Mouse (Mus musculus) neural tube, embryonic 12.5 days (tissue): ENCODE results near the gene Gpr137. TPM values are rescaled to one million over a fixed set of nuclear protein-coding genes. Genes with fewer than 3 reads are reported as not detected.
A peak's percentile ranks its signal among the peaks of the same experiment; 100 is the strongest.
"Not testable (repeated sequence)": the region's sequence is repeated elsewhere in the genome, so short reads cannot be mapped to it uniquely, and the experiment has no call there.

Source experiments
- ATAC-seq: fragments of 200-750 bp; cut with Nextera tagmentation; 2 replicates; pipeline ENCODE4 v1.8.0; 2017; ENCODE audit warnings: low read depth, mild to moderate bottlenecking, moderate TSS enrichment, moderate library complexity; ENCODE audit not compliant: low FRiP score
- H3K27ac ChIP-seq: fragments of 300-500 bp; sonication (generic); 2 replicates; pipeline ENCODE4 v1.5.1; 2016
- H3K27me3 ChIP-seq: fragments of 300-500 bp; sonication (generic); replicated peaks from 2 replicates; pipeline ENCODE4 v1.6.1; 2016; ENCODE audit warnings: mild to moderate bottlenecking
- H3K36me3 ChIP-seq: fragments of 300-500 bp; sonication (generic); 2 replicates; pipeline ENCODE4 v1.6.1; 2016; ENCODE audit warnings: mild to moderate bottlenecking
- H3K4me1 ChIP-seq: fragments of 300-500 bp; sonication (generic); 2 replicates; pipeline ENCODE4 v1.6.1; 2016
- H3K4me2 ChIP-seq: fragments of 300-500 bp; sonication (generic); replicated peaks from 2 replicates; pipeline ENCODE4 v1.6.1; 2016; ENCODE audit warnings: mild to moderate bottlenecking
- H3K4me3 ChIP-seq: fragments of 300-500 bp; sonication (generic); 2 replicates; pipeline ENCODE4 v1.5.1; 2016
- H3K9ac ChIP-seq: fragments of 300-500 bp; sonication (generic); 2 replicates; pipeline ENCODE4 v1.6.1; 2016; ENCODE audit warnings: mild to moderate bottlenecking
- H3K9me3 ChIP-seq: fragments of 300-500 bp; sonication (generic); 2 replicates; pipeline ENCODE4 v1.6.1; 2016; ENCODE audit warnings: mild to moderate bottlenecking
- whole genome bisulfite sequencing: fragments of 180-500 bp; shearing (Covaris S2); methylation state at CpG from one replicate; pipeline ENCODE4 v1.1.7; 2016; 5-methylcytosine and 5-hydroxymethylcytosine counted together
- polyA plus RNA-seq: library from polyadenylated mRNA; unstranded; fragments of >200 nt; fragmentation: Nextera tagmentation; extraction: Ambion mirVana; gene quantifications from 2 replicates; pipeline ENCODE4 v1.2.1, GENCODE M21; 2016

Gpr137 gene
- polyA plus RNA-seq, 1 experiment from 2014 or later = 43.9 TPM

DNA sequence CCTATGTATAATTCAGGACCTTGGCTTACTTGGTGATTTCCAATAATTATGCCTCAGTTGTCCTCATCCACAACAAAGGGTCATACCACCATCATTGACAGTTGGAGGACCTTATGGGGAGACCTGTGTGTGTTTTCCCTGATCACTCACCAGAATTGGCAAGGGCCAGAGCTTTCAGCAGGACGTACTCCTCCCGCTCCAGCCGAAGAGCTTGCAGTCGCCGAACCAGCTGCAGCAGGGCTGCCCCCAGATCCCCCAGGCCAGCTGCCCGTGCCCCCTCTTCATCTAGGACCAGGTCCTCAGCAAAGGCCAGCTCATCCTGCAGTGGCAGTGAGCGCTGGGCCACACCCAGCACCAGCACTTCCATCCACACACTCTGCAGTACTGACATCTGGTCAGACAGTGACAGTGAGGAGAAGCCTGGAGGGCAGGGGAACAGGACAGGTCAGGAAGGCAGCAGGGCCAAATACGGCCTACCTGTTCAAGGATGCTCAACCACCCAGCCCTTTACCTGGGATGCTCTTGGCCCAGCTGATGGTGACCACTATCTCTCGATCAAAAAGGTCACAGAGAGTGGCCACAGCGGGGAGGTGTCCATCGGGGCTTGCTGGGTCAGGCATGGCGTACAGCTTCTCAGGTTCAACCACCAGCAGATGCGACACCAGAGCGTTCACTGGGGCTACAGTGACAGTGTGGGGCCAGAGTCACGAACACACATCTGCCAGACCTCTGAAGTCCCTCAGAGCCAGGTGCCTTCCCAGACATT lies 29.9 kb downstream of the Gpr137 start:
- 93% methylated on average over 15 of the region's 15 CpGs for WGBS
- H3K27me3 ChIP-seq = no peaks in the 10 kb centered on the region
- H3K4me3 ChIP-seq = no peak overlapping the region
- no peak overlapping the region for H3K27ac ChIP-seq
- no peak overlapping the region for H3K9ac ChIP-seq
- no peak for ATAC-seq
- peaks cover 33% of the 10 kb centered on the region for H3K36me3 ChIP-seq
- H3K9me3 ChIP-seq = no peaks in the 10 kb centered on the region
- no peak overlapping the region for H3K4me2 ChIP-seq
- peaks cover 29% of the 10 kb centered on the region for H3K4me1 ChIP-seq

DNA sequence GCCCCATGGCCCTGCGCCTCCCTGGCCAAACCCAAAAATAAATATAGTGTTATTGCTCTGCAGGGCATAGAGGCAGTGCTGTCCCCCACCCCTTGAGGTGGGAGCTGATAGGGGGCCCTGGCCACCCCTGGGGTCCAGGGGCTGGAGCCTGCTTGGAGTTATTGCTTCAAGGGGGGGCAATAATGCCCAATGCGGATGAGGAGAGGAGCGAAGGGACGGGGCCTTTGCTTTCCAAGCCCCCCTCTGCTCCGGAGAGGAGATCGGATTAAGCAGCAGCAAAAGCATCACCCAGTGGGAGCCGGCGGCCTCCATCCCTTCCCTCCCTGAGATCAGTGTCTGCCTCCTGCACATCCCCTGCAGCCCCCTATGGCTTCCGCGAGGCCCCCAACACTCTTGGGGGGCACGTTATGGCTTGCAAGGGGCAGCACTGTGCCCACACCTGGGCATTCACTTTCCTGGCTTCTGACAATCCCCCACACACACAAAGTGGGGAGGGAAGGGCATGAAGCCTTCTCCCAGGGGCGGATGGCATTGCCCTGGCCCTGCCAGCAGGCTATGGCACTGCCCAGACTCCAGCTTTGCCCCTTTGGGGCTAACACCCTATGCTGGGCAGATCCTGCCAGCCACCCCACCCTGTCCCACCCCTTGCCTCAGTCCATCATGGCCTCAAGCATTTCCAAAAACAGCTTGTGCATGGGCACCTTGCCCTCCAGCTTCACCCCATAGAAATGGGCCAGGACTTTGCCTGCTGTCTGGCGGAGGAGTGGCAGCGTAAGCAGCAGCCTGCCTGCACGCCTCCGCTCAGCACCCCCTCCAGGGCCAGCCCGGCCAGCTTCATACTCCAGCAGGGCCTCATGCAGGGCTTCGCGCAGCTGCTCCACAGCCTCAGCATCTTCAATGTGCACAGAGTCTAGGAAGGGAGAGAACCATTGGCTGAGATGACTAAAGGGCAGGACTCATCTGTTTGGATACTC lies 30.9 kb downstream of the Gpr137 start:
- H3K4me3 ChIP-seq = peak overlapping the region; percentile 13; the same call in 1 of the 2 replicates
- H3K9ac ChIP-seq = no peak overlapping the region
- ATAC-seq = no peak
- no peaks in the 10 kb centered on the region for H3K27me3 ChIP-seq
- H3K4me1 ChIP-seq = peaks cover 30% of the 10 kb centered on the region
- peaks cover 41% of the 10 kb centered on the region for H3K36me3 ChIP-seq
- H3K9me3 ChIP-seq = no peaks in the 10 kb centered on the region
- 87% methylated on average over 19 of the region's 19 CpGs for WGBS
- peak overlapping the region; percentile 88 for H3K4me2 ChIP-seq
- H3K27ac ChIP-seq = no peak overlapping the region

DNA sequence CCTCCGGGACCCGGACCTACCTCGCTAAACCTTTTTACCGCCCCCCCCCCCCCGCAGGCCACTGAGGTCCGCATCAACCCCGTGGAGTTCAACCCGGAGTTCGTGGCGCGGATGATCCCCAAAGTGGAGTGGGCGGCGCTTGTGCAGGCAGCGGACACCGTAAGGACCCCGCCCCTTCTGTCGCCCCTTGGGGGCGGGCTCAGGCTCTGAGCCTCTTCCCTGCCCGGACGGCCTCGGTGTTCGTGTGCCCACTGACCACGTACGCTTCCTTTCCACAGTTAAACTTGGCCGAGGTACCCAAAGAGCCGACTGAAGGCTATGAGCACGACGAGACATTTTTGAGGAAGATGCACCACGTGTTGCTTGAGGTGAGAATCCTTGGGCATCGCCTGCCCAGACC lies 32.0 kb downstream of the Gpr137 start:
- H3K27me3 ChIP-seq, ATAC-seq, H3K9me3 ChIP-seq: not testable (repeated sequence)
- Histone ChIP-seq H3K4me1 (peaks cover 30% of the 10 kb centered on the region), H3K27ac (peak overlapping the region; percentile 93; the same call in 1 of the 2 replicates), H3K4me3 (peak overlapping the region; percentile 62), H3K36me3 (peaks cover 49% of the 10 kb centered on the region), H3K9ac (peak overlapping the region; percentile 75), H3K4me2 (peak overlapping the region; percentile 88)
- under 1% methylated on average over 30 of the region's 30 CpGs for WGBS

DNA sequence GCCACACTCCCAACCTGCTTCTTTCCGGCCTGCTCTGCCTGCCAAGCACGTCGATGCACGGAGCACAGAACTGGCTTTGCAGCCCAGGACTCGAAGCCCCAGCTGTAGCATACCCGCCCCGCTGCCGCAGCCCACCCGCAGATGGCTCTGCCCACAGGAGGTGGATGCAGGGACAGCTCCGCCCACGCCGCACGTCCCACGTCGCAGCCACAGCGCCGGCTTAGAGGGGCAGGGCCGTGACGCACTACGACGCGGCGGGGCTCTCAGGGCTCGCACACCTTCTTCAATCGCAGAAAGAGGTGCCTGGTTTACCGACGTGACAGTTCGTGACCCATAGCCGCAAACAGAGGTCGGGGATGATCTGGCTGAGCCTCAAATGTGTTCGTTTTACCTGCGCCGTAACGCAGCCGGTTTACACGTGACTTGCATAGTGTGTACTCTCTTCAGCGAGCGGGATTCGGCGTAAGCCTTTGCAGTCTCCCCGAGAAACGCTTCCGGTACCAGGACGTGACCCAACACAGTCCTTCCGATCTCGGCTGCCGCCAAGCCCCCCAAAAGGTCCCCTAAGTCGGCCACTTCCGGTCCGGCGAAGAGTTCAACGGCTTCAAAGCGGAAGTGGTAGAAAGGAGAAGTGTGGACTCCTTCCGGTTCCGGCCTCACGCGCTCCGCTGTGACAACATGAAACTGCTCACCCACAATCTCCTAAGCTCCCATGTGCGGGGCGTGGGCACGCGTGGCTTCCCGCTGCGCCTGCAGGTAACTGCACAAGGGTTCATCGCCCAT lies 32.6 kb downstream of the Gpr137 start, which contains the start of the genes Trmt112 and Prdx5:
Trmt112 (plus strand) TSS at position 192 of the 783 bp plus-strand sequence.
Prdx5 (minus strand) TSS at position 600 of the 783 bp plus-strand sequence.
- peak within 1 kb of the TSS; percentile 93 for H3K27ac ChIP-seq
- H3K4me3 ChIP-seq = peak within 1 kb of the TSS; percentile 62
- H3K9me3 ChIP-seq = no peaks in the 10 kb centered on the region
- no peaks in the 10 kb centered on the region for H3K27me3 ChIP-seq
- peaks cover 30% of the 10 kb centered on the region for H3K4me1 ChIP-seq
- peak within 1 kb of the TSS; percentile 75 for H3K9ac ChIP-seq
- WGBS = under 1% methylated on average over 65 of the region's 65 CpGs
- H3K4me2 ChIP-seq = peak within 1 kb of the TSS; percentile 88
- ATAC-seq = peak; percentile 93
- peaks cover 54% of the 10 kb centered on the region for H3K36me3 ChIP-seq

DNA sequence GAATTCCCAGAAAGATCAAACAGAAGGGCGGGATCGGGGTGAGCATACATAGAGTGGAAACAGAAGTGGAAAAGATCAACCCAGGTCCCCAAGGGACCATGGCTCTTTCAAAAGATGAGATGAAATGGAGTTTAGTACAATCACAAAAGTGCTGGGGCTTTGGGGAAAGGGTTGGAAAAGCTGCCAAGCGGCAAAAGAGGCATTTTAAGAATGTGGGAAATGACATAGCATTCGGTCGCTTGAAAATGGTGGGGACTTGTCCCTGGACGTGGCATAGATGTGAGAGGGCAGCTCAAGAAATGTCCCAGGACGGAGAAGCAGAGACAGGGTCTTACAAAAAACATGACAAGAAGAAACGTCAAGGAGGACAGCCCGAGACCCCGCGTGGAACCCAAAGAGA lies 33.3 kb downstream of the Gpr137 start:
- H3K9ac ChIP-seq = peak overlapping the region; percentile 75
- H3K4me2 ChIP-seq = peak overlapping the region; percentile 88
- ATAC-seq = no peak
- WGBS = 13% methylated on average over 11 of the region's 11 CpGs
- H3K9me3 ChIP-seq = no peaks in the 10 kb centered on the region
- peak overlapping the region; percentile 62 for H3K4me3 ChIP-seq
- peaks cover 52% of the 10 kb centered on the region for H3K36me3 ChIP-seq
- H3K27me3 ChIP-seq = no peaks in the 10 kb centered on the region
- H3K27ac ChIP-seq = peak overlapping the region; percentile 93
- H3K4me1 ChIP-seq = peaks cover 30% of the 10 kb centered on the region

DNA sequence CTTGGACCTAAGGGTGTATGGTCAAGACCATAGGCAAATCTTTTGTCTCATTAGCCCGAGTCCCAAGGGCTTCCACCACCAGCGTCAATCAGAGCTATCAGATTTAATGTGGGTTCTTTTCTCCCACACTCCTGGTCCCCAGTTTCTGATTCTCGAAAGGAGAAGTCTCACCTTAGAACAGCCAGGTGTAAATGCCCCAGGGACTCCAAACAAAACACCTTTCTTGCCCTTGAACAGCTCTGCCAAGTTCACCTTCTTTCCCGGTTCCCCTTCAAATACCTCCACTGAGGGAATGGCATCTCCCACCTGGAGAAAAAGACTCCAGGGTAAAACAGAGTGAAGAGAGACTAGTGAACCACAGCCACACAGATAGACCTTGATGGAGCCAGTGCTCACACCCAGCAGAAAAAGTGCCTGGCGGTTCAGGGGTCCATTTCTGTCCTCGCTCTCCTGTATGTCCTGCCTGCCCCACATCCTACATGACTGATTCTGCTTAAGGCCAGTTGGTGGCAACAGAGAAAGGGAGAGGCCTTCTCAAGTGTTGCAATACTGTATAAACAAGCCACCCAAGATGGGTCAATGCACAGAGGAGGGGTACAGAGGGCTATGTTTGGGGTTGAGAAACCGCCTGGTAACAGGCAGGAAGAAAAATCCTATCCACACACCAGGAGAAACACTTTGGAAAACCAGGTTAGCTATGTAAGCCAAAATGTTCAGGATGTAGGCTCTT lies 34.3 kb downstream of the Gpr137 start:
- WGBS = 91% methylated on average over 7 of the region's 7 CpGs
- H3K27me3 ChIP-seq = no peaks in the 10 kb centered on the region
- peaks cover 30% of the 10 kb centered on the region for H3K4me1 ChIP-seq
- H3K9me3 ChIP-seq = no peaks in the 10 kb centered on the region
- no peak overlapping the region for H3K27ac ChIP-seq
- H3K4me3 ChIP-seq = no peak overlapping the region
- peak overlapping the region; percentile 22; the same call in 1 of the 2 replicates for H3K9ac ChIP-seq
- ATAC-seq = no peak
- H3K4me2 ChIP-seq = peak overlapping the region; percentile 88
- H3K36me3 ChIP-seq = peaks cover 42% of the 10 kb centered on the region

DNA sequence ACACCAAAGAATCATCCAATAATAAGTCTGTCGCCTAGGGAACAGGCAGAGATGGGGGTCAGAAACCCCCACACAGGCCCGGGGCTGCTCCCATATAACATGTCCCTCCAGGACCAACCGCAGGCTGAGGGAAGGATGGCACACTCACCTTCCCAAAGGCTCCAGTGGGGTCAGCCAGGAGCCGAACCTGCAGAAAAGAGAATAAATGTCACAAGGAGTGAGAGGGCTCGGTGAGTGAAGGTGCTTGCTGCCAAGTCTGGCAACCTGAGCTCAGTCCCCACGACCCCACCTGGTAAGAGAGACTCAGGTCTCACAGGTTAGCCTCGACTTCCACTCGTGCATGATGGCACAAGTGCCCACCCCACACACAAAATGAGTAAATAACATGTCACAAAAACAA lies 35.2 kb downstream of the Gpr137 start:
- H3K4me1 ChIP-seq = peaks cover 30% of the 10 kb centered on the region
- 92% methylated on average over 8 of the region's 8 CpGs for WGBS
- 0 out of 2 replicates have a peak overlapping the region, but pooled peaks have one; percentile 22 for H3K9ac ChIP-seq
- no peaks in the 10 kb centered on the region for H3K27me3 ChIP-seq
- no peak for ATAC-seq
- no peak overlapping the region for H3K4me3 ChIP-seq
- H3K4me2 ChIP-seq = no peak overlapping the region
- H3K27ac ChIP-seq = no peak overlapping the region
- no peaks in the 10 kb centered on the region for H3K9me3 ChIP-seq
- peaks cover 33% of the 10 kb centered on the region for H3K36me3 ChIP-seq

DNA sequence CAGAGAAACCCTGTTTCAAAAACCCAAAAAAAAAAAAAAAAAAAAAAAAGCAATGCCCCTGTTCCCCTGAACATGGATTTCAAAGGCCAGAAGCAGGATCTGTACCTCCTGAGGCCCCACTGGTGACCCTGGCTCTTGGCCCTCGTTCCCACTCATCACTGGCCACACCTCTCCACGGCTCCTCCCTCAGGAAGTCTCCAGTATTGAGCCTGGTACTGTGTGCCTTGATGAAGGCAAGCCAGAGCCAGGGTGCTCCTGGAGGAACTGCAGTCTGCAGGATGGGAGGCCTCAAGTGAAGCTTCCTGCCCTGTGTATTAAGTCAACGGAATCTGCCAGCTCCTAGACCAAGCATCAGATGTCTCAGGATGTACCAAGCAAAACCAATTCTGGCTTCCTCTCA lies 36.1 kb downstream of the Gpr137 start:
- Histone ChIP-seq H3K27me3 (no peaks in the 10 kb centered on the region), H3K4me3 (no peak overlapping the region), H3K4me1 (peaks cover 23% of the 10 kb centered on the region), H3K9me3 (no peaks in the 10 kb centered on the region), H3K27ac (no peak overlapping the region), H3K4me2 (no peak overlapping the region), H3K36me3 (peaks cover 24% of the 10 kb centered on the region), H3K9ac (no peak overlapping the region)
- no peak for ATAC-seq
- WGBS = 94% methylated on average over 3 of the region's 3 CpGs

DNA sequence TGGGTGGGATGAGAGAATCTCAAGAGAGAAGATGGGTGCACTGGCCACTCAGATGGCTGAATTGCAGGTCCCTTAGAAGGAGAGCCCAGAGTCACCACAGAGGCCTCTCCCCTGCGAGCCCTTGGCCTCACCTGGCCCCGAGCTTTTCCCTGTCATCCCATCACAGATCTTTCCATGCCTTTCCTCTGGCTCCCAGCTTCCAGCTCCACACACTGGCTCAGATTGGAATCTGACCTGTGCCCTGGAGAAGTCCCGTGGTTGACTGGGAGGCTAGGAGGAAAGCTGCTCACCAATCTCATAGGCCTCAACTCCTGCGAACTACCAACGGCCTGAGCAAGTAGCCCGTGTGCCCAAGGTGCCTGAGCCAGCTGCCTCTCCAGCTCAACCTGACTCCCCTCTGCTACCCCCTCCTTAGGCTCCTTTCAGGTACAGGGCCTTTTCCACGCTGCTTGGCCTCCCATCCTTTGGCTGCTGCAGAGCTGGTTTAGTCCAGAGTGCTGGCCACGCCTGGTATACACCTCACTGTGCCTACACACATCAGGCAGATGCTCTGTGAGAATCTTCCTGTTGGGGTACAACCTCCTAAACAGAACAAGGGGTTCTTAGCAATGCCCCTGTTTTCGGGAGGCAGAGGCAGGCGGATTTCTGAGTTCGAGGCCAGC lies 36.7 kb downstream of the Gpr137 start:
- H3K9ac ChIP-seq = no peak overlapping the region
- 95% methylated on average over 11 of the region's 11 CpGs for WGBS

DNA sequence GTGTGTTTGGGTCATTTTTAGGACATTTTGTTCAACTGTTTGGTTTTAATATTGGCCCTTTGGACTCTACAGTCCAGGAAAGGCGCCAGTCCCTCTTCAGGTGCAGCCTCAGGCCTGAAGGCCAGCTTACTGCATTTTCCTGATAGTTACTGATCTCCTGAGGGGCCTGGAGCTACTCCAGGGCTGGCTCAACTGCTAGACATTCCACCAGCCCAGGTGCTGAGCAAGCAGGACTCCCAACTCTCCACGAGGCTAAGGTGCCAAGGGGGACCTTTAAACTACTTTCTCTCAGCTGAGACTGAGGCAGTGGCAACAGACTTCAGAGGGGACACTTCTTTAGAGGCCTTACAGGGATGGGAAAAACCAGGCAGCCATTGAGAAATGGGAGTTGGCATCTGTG lies 37.4 kb downstream of the Gpr137 start:
- H3K4me2 ChIP-seq = no peak overlapping the region
- H3K4me1 ChIP-seq = peaks cover 19% of the 10 kb centered on the region
- H3K36me3 ChIP-seq = peaks cover 21% of the 10 kb centered on the region
- 88% methylated on average over 2 of the region's 2 CpGs for WGBS
- H3K27ac ChIP-seq = no peak overlapping the region
- H3K4me3 ChIP-seq = no peak overlapping the region
- H3K9me3 ChIP-seq = no peaks in the 10 kb centered on the region
- no peaks in the 10 kb centered on the region for H3K27me3 ChIP-seq
- no peak overlapping the region for H3K9ac ChIP-seq
- ATAC-seq = no peak

More for the DNA sequence above, 36.7 kb downstream of the Gpr137 start:
- no peak for ATAC-seq
- H3K4me2 ChIP-seq = no peak overlapping the region
- peaks cover 19% of the 10 kb centered on the region for H3K4me1 ChIP-seq
- no peak overlapping the region for H3K27ac ChIP-seq
- H3K36me3 ChIP-seq = peaks cover 21% of the 10 kb centered on the region
- no peak overlapping the region for H3K4me3 ChIP-seq
- H3K27me3 ChIP-seq = no peaks in the 10 kb centered on the region
- H3K9me3 ChIP-seq = no peaks in the 10 kb centered on the region

DNA sequence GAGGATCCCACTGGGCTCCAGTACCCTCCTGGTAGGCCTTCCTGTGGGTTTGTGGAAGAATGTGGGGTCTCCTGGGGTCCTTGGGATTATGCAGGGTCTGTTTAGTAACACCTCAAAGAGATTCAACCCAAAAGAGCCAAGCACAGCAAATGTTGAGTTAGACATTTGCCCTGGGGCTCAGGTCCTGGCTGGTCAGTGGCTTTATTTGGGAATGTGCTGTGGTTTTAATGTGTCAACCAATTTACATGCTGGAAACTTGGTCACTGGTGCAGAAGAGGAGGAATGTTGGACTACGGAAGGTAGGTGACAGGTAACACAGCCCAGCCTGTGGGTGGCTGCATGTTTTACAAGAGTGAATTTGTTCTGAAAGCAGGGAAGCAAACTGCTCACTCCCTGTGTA lies 39.2 kb downstream of the Gpr137 start:
- no peak overlapping the region for H3K4me2 ChIP-seq
- no peak overlapping the region for H3K4me3 ChIP-seq
- no peak overlapping the region for H3K9ac ChIP-seq
- H3K27ac ChIP-seq = no peak overlapping the region
- peaks cover 21% of the 10 kb centered on the region for H3K36me3 ChIP-seq
- no peak for ATAC-seq
- H3K9me3 ChIP-seq = no peaks in the 10 kb centered on the region
- H3K27me3 ChIP-seq = no peaks in the 10 kb centered on the region
- WGBS = 100% methylated on average over 1 of the region's 1 CpGs
- H3K4me1 ChIP-seq = peaks cover 8% of the 10 kb centered on the region
